Mouse (Mus musculus) cerebellum, postnatal 25 days (tissue): Measurements from ENCODE around the gene Gsk3a.

Experiments
- DNase-seq, 2 experiments: peaks; one replicate each; pipeline ENCODE4 v3.0.0; 2021; ENCODE audit warnings: mixed read lengths in 2 of 2

The Gsk3a gene

GRCm38 (mm10) chr7:25220457-25221101 is 17.1 kb downstream of the Gsk3a start, which contains the start of gene Dedd2:
Gene Dedd2 (minus strand): TSS chr7:25220615.
- peak in 1 of 2 experiments; percentile 41 for DNase-seq

- peak; percentile 96 to 97 for DNase-seq
Observed at GRCm38 (mm10) chr7:25219756-25220456, 17.7 kb downstream of the Gsk3a start.

GRCm38 (mm10) chr7:25219416-25219750 is 18.3 kb downstream of the Gsk3a start:
- no peak for DNase-seq

DNA sequence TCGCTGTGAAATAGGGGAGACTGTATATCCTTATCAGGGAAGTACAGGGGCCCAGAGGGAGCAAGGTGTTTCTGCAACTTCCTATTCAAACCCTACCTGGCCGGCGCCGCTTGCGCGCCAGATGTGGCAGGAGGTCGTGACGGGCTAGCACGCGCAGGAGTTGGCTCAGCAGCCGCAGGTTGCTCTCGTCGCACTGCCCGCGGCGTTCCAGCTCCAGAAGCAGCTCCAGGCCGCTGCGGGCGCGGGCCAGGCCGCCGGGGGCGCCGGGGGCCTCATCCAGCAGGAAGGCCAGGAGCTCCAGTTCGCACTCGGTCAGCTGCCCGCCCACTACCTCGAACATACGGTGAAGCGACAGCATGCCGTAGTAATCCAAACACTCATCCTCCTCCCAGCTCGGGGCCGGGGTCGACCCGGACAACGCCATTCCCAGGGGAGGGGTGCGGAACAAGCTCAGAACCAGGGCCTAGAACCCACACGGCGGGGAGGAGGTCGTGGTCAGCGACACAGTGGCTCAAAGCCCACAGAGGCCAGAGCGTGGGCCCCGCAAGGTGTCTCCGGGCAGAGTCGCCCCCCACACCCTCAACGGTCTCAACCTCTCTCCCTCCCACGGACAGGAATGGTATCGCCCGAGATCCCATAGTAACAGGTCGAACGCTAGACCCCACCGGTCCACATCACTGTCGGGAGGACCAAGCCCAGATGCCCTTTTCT is 18.8 kb downstream of the Gsk3a start:
- peak; percentile 69 to 72 for DNase-seq

GRCm38 (mm10) chr7:25217653-25218395 is 19.8 kb downstream of the Gsk3a start:
- DNase-seq: peak in 1 of 2 experiments; percentile 8

GRCm38 (mm10) chr7:25214172-25214571 is 23.5 kb downstream of the Gsk3a start:
- DNase-seq: no peak

DNA sequence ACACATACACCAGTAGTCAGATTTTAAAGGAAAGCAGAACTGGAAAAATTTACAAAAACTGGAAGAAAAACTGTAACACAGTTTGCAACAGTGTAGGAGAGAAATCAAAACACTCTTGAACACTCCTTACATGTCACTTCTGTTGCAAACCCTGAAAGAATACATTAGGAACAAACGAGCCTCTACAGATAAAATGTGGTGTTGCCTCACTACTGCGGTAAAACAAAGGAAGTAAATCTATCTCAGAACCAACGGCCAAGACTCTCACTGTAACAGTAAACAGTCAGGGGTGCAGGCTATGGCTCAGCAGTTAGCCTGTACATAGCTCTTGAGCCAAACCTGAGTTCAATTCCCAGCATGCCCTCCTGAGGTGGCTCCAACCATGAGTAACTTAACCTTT is 24.6 kb downstream of the Gsk3a start:
- no peak for DNase-seq

- DNase-seq: peak in 1 of 2 experiments; percentile 6
Observed at GRCm38 (mm10) chr7:25210482-25210881, 27.2 kb downstream of the Gsk3a start.

DNA sequence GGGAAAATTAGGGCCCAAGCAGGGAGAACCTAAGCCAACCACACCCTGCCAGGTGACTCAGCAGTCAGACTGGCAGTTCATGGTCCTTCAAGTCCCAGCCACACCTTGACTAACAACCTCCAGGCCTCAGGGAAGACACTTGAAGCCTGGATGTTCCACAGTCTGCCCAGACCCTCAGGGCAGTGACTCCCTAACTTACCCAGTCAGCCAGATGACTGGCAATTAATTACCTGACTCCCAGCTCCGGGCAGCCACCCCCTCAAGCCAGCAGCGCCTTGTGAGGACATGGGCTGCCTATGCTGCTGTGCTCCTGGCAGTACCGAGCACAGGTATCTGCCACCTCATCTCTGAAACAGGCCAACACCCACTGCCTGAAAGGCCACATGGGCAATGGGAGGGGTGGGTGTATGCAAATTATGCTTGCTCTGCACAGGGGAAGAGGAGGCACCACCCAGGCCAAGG is 28.5 kb downstream of the Gsk3a start:
- DNase-seq: peak in 1 of 2 experiments; percentile 4

DNA sequence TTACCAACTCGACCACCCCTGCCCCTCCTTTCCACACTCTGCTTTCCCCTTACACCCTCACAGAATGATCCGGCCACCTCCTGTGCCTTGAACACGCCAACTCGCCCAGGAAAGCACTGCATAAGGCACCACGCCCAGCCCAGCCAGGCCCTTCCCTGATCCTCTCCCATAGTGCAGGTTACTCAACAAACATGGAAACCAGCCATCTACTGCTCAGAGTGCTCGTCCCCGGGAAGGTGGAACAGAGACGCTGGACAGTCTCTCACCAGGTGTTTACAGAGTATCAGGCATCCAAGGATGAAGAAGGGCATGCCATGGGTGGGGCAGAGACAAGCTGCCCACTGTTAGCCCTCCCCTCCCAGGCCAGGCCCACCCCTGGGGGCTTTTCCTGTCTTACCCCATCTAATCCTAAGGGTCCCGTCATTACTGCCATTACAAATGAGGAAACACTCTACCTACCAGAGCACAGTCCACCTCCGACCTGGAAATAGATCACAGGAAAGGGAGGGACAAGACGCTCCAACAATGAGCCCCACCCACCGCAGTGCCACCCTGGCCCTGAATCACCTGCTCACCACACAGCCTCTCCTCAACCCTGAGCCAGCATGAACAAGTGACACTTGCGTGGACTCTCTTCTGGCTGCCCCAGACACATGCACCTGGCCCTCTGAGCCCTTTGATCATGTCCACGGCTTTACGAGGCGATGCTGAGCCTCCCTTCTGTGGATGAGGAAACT is 31.4 kb downstream of the Gsk3a start:
- peak; percentile 71 to 85 for DNase-seq

- DNase-seq: no peak
Observed at GRCm38 (mm10) chr7:25205355-25206093, 32.1 kb downstream of the Gsk3a start.

DNA sequence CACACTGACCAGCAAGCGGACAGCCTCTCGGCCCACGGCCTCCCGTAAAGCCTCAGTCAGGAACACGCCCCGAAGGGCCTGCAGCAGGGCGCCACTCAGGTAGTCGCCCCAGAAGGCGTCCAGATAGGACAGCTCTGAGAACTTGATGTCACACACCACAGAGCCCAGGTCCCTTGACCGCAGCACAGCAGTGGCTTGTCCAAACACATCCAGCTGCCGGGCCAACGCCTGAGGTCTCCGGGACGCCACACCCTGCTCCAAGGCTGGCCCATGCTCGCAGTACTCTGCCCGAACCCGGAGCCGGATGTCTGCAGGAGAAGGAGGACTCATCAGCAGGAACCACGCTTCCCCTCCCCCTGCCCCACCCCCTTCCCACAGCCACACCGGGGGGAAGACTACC is 34.0 kb downstream of the Gsk3a start:
- no peak for DNase-seq

GRCm38 (mm10) chr7:25197384-25198018 is 40.1 kb downstream of the Gsk3a start:
- DNase-seq: peak; percentile 46 to 59

DNA sequence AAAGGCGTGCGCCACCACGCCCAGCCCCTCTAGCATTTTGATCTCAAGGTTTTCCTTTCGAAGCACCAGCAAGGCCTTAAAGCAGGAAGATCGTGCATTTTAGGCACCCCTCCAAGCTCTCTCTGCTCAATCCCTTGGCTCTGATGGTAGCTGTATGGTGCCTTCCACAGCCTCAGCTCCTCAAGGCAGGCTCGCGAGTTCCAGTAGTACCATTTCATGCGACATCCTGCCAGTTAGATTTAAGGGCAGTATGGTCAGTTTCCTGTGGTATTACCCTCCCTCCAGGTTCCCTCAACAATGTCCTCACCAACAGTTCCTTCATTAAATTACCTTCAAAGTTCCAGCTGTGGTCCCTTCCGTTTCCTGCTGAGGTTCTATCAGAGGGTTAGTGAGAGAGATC is 41.5 kb downstream of the Gsk3a start:
- no peak for DNase-seq

GRCm38 (mm10) chr7:25195148-25195547 is 42.5 kb downstream of the Gsk3a start:
- DNase-seq: no peak

DNA sequence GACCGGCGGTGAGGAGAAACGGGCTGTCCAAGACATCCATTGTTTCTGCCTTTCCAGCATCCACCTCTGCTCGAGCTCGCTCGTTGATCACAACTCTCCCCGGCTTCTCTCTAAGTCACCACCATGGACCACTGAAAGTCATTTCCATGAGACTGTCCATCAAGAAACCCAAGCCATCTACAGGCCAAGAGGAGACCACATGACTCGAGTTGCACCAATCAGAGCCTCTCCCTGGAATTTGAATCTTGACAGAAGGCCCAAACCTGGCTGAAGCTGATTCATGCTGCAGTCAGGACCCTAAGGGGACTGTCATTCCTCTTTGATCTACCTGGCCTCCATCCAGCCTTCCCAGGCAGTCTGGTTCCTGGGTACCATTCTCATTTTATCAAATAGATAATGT is 45.5 kb downstream of the Gsk3a start:
- DNase-seq: no peak

DNA sequence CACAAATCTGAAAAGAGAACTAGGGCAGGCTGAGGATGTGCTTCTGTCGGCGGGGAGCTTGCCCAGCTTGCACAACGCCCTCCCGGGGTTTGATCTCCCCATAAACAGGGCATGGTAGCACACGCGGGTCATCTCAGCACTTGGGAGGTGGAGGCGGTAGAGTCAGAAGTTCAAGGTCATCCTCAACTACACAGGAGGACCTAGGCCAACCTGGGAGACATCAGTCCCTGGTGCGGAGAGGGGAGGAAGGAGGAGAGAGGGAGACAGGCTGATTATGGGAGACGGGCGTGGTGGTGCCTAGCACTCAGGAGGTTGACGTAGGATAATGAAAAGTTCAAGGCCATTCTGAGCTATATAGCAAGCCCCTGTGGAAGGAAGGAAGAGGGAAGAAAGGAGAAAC is 46.8 kb downstream of the Gsk3a start:
- DNase-seq: no peak

GRCm38 (mm10) chr7:25187662-25188650 is 49.7 kb downstream of the Gsk3a start:
- peak; percentile 94 for DNase-seq

DNA sequence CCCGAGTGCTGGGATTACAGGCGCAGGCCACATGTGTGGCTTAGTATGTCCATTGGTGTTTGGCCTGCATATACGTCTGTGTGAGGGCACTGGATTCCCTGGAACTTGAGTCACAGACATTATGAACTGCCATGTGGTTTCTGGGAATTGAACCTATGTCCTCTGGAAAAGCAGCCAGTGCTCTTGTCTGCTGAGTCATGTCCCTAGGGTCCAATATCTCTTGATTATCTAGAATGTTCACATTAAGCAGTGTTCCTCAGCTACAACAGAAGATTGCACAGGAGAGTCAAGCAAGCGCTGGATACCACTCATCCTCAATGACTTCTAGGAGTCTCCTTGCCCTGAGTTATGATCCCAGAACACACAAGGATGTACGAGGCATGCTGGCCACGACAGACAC is 53.6 kb downstream of the Gsk3a start:
- DNase-seq: no peak

GRCm38 (mm10) chr7:25181814-25182213 is 55.8 kb downstream of the Gsk3a start:
- DNase-seq: peak; percentile 32 to 33
